9 mouse cellular contexts compared by ENCODE assay signal in the genomic region with DNA sequence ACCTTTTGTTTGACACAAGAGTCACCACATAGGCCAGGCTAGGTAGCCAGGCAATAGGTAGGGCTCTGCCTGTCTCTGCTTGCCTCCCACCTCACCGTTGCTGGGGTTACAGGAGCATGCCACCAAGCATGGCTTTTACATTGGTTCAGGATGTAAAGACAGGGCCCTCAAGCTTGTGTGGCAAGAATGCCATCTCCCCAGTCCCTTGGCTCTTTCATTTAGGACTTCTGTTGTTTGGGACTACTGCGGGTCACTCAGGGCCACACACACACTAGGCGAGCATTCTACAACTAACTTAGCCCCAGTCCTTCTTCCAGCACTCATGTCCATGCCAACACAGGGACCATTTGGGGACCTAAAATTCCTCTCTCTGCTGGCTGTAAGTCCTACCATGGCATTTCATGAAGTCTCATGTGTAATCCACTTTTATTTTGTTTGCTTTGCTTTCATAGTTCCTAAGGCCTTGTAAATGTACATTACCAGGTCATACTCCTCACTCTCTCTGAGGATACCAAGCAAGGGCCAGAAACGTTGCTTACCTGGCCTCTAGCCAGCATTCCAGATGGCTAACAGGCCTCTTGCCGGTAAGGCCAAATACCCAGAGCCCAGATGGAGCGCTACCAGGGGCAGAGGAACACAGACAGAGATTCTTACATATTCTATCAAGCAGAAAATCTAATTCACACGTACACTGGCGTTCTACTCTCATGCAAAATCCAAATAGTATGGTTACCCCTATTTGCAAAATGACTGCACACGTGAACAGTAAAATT. TPM values are rescaled to one million over a fixed set of nuclear protein-coding genes. Genes with fewer than 3 reads are reported as not detected.
A peak's percentile ranks its signal among the peaks of the same experiment; 100 is the strongest.
DNase-seq lines count a peak whose midpoint lies in the region; ATAC-seq lines count a peak whose summit lies in the region.
"Had no signal": no experiment of that assay in that cellular context is flagged by ENCODE, and none has a peak within 500 bp of the region (broad histone marks: within the 10 kb centered on the region; RNA-seq: fewer than 3 reads in every experiment).

No protein-coding gene starts in this region.

- intact Hi-C loops in left cerebral cortex, postnatal 36 days (cut with DNase I) = loop anchor here (5.0 kb wide), 1 partner anchor 52 kb away; the partner anchor contains the start of gene Homer2

- H3K4me3 ChIP-seq in forebrain, embryonic 12.5 days (replicated peaks) = no peak overlapping the region
- no peak overlapping the region for H3K4me3 ChIP-seq in hindbrain, embryonic 16.5 days (ENCODE audit: low read length)

- no peaks in the 10 kb centered on the region for H3K9me3 ChIP-seq in forebrain, embryonic 12.5 days
- H3K9me3 ChIP-seq in hindbrain, embryonic 16.5 days (ENCODE audit: control insufficient read depth, low read length) = no peaks in the 10 kb centered on the region

- no peak for ATAC-seq in forebrain, embryonic 12.5 days (ENCODE audit: low FRiP score)
- peak; percentile 26 for ATAC-seq in hindbrain, embryonic 16.5 days

- H3K27ac ChIP-seq in forebrain, embryonic 12.5 days = peak overlapping the region; percentile 57
- H3K27ac ChIP-seq in hindbrain, embryonic 16.5 days (ENCODE audit: low read depth, low read length) = peak overlapping the region; percentile 54; the same call in 1 of the 2 replicates
- H3K27ac ChIP-seq: kidney, postnatal 0 days had no signal

- H3K27me3 ChIP-seq in forebrain, embryonic 12.5 days = no peaks in the 10 kb centered on the region
- no peaks in the 10 kb centered on the region for H3K27me3 ChIP-seq in hindbrain, embryonic 16.5 days (replicated peaks; ENCODE audit: control insufficient read depth, insufficient read depth, low read length)

- no peak overlapping the region for H3K9ac ChIP-seq in forebrain, embryonic 12.5 days
- no peak overlapping the region for H3K9ac ChIP-seq in hindbrain, embryonic 16.5 days (ENCODE audit: low read depth, low read length)

- peak; percentile 27 for DNase-seq in adrenal gland, postnatal 25 days
- no peak for DNase-seq in adrenal gland, postnatal 4 days (ENCODE audit: low spot score in 2 of 2)
- peak; percentile 4 for DNase-seq in adipocyte (ENCODE audit: low spot score)
- DNase-seq in c-Kit-positive CD71-positive TER-119-positive erythroid progenitor cells, embryonic 14.5 days (ENCODE audit: low spot score) = no peak
- DNase-seq in layer of hippocampus, adult 11-12 months (ENCODE audit: low spot score) = no peak
- no peak for DNase-seq in left cerebral cortex, postnatal 36 days (ENCODE audit: low spot score in 2 of 2)

- peaks cover 54% of the 10 kb centered on the region for H3K4me1 ChIP-seq in forebrain, embryonic 12.5 days
- H3K4me1 ChIP-seq in hindbrain, embryonic 16.5 days (ENCODE audit: control insufficient read depth, insufficient read depth, low read depth, low read length) = peaks cover 34% of the 10 kb centered on the region

- H3K4me2 ChIP-seq in forebrain, embryonic 12.5 days = no peak overlapping the region
- H3K4me2 ChIP-seq in hindbrain, embryonic 16.5 days (ENCODE audit: low read length) = no peak overlapping the region

- 57% methylated on average over 9 of the region's 9 CpGs for WGBS in forebrain, embryonic 12.5 days
- 35% methylated on average over 9 of the region's 9 CpGs for WGBS in hindbrain, embryonic 16.5 days

- no peaks in the 10 kb centered on the region for H3K36me3 ChIP-seq in forebrain, embryonic 12.5 days (replicated peaks)
- no peaks in the 10 kb centered on the region for H3K36me3 ChIP-seq in hindbrain, embryonic 16.5 days (ENCODE audit: control insufficient read depth, insufficient read depth, low read length)

RNA-seq across cellular contexts. Expression of gene Homer2, which starts 52.2 kb away (rescaled TPM):
- total RNA-seq in adrenal gland, postnatal 25 days (2021) = 2.4 and 2.6 TPM in 2 replicates
- 1 to 10 TPM; 5.0 to 9.1 TPM for total RNA-seq in adrenal gland, postnatal 4 days (2021)
- polyA plus RNA-seq in forebrain, embryonic 12.5 days (2016; fragmentation: Nextera tagmentation; extraction: Ambion mirVana) = 33.3 and 34.1 TPM in 2 replicates
- 23.5 and 26.3 TPM in 2 replicates for polyA plus RNA-seq in hindbrain, embryonic 16.5 days (2015; fragmentation: Nextera tagmentation; extraction: Ambion mirVana)
- total RNA-seq in left cerebral cortex, postnatal 36 days (2021) = 10 to 100 TPM; 64.3 to 73.2 TPM

Comparison
In these comparisons a context has a peak if more than half of its experiments do, and no peak if none do; other contexts are left out.
1. DNase-seq: peak in adrenal gland, postnatal 25 days (single experiment) and adipocyte (single experiment); none in adrenal gland, postnatal 4 days (0 of 2), c-Kit-positive CD71-positive TER-119-positive erythroid progenitor cells, embryonic 14.5 days (single experiment), layer of hippocampus, adult 11-12 months (single experiment) and left cerebral cortex, postnatal 36 days (0 of 2).
2. RNA of gene Homer2, which starts 52.2 kb away (total RNA-seq): 64.3 to 73.2 TPM in left cerebral cortex, postnatal 36 days; 5.0 to 9.1 TPM in adrenal gland, postnatal 4 days and 2.4 to 2.6 TPM in adrenal gland, postnatal 25 days; every median in the first group is over 4 times any median in the second.